Mouse (Mus musculus) regulatory T cell (primary cell): ENCODE results near the gene Mex3d.

Experiments used
- in situ Hi-C: fragments of 300-600 bp; cut with MboI, MseI; formaldehyde crosslinking; loops from one replicate; pipeline ENCODE4 v1.15.1; 2025; ENCODE audit warnings: high pct_unique_total_duplicates

Mex3d gene

GRCm38 (mm10) chr10:80412656-80413541 is 25.4 kb upstream of the Mex3d start:
- in situ Hi-C loops, result no loop called here

- in situ Hi-C loops, result no loop called here
Observed at GRCm38 (mm10) chr10:80407924-80408323, 20.5 kb upstream of the Mex3d start.

GRCm38 (mm10) chr10:80406684-80407501 is 19.4 kb upstream of the Mex3d start, which contains the start of gene Uqcr11:
Gene Uqcr11, minus strand, starts transcription at chr10:80406830.
- in situ Hi-C loops, result no loop called here

GRCm38 (mm10) chr10:80405481-80406173 is 18.2 kb upstream of the Mex3d start:
- in situ Hi-C loops, result no loop called here

- in situ Hi-C loops, result no loop called here
Observed at GRCm38 (mm10) chr10:80403044-80403692, 15.7 kb upstream of the Mex3d start.

- in situ Hi-C loops, result no loop called here
Observed at GRCm38 (mm10) chr10:80400704-80401161, 13.3 kb upstream of the Mex3d start.

- in situ Hi-C loops, result no loop called here
Observed at GRCm38 (mm10) chr10:80399973-80400703, 12.7 kb upstream of the Mex3d start.

- in situ Hi-C loops, result no loop called here
Observed at GRCm38 (mm10) chr10:80399191-80399972, 11.9 kb upstream of the Mex3d start, which contains the start of gene Mbd3. Gene Mbd3, minus strand, starts transcription at chr10:80399550.

GRCm38 (mm10) chr10:80398719-80399190 is 11.3 kb upstream of the Mex3d start:
- in situ Hi-C loops, result no loop called here

- in situ Hi-C loops, result no loop called here
Observed at GRCm38 (mm10) chr10:80398174-80398535, 10.7 kb upstream of the Mex3d start.

- in situ Hi-C loops, result no loop called here
Observed at GRCm38 (mm10) chr10:80397524-80398173, 10.2 kb upstream of the Mex3d start.

GRCm38 (mm10) chr10:80396822-80397523 is 9.5 kb upstream of the Mex3d start:
- in situ Hi-C loops, result no loop called here

- in situ Hi-C loops, result no loop called here
Observed at GRCm38 (mm10) chr10:80395025-80395627, 7.7 kb upstream of the Mex3d start.

GRCm38 (mm10) chr10:80392687-80393086 is 5.2 kb upstream of the Mex3d start:
- in situ Hi-C loops, result no loop called here

- in situ Hi-C loops, result no loop called here
Observed at GRCm38 (mm10) chr10:80390697-80391096, 3.2 kb upstream of the Mex3d start.

GRCm38 (mm10) chr10:80389185-80389708 is 1.8 kb upstream of the Mex3d start:
- in situ Hi-C loops, result no loop called here

GRCm38 (mm10) chr10:80388731-80389130 is 1.3 kb upstream of the Mex3d start:
- in situ Hi-C loops, result no loop called here
